Mouse (Mus musculus) embryonic facial prominence, embryonic 14.5 days (tissue): ENCODE results near the gene Itga4. TPM values are rescaled to one million over a fixed set of nuclear protein-coding genes. Genes with fewer than 3 reads are reported as not detected.
A peak's percentile ranks its signal among the peaks of the same experiment; 100 is the strongest.

Experiments used
- ATAC-seq: fragments of 200-750 bp; cut with Nextera tagmentation; 2 replicates; pipeline ENCODE4 v1.8.0; 2017; ENCODE audit warnings: low read depth, moderate number of reproducible peaks, moderate TSS enrichment
- DNase-seq: peaks from one replicate; pipeline ENCODE4 v3.0.0-alpha.2; 2015; ENCODE audit warnings: low spot score
- H3K27ac ChIP-seq: fragments of 300-500 bp; sonication (generic); replicated peaks from 2 replicates; pipeline ENCODE4 v1.5.1; 2014; ENCODE audit warnings: low read depth, mild to moderate bottlenecking, low read length, moderate library complexity
- H3K27me3 ChIP-seq: fragments of 300-500 bp; sonication (generic); replicated peaks from 2 replicates; pipeline ENCODE4 v1.6.1; 2014; ENCODE audit warnings: low read length; ENCODE audit not compliant: control insufficient read depth, insufficient read depth
- H3K36me3 ChIP-seq: fragments of 300-500 bp; sonication (generic); 2 replicates; pipeline ENCODE4 v1.6.1; 2014; ENCODE audit warnings: low read length, mixed read lengths; ENCODE audit not compliant: control insufficient read depth, insufficient read depth
- H3K4me1 ChIP-seq: fragments of 300-500 bp; sonication (generic); 2 replicates; pipeline ENCODE4 v1.6.1; 2014; ENCODE audit warnings: antibody characterized with exemption, low read length; ENCODE audit not compliant: control insufficient read depth, insufficient read depth
- H3K4me2 ChIP-seq: fragments of 300-500 bp; sonication (generic); 2 replicates; pipeline ENCODE4 v1.6.1; 2014; ENCODE audit warnings: low read depth, mild to moderate bottlenecking, low read length, moderate library complexity, mixed read lengths
- H3K4me3 ChIP-seq: fragments of 300-500 bp; sonication (generic); 2 replicates; pipeline ENCODE4 v1.5.1; 2014; ENCODE audit warnings: low read depth, mild to moderate bottlenecking, low read length
- H3K9ac ChIP-seq: fragments of 300-500 bp; sonication (generic); 2 replicates; pipeline ENCODE4 v1.6.1; 2014; ENCODE audit warnings: low read depth, mild to moderate bottlenecking, low read length, moderate library complexity, mixed read lengths
- H3K9me3 ChIP-seq: fragments of 300-500 bp; sonication (generic); 2 replicates; pipeline ENCODE4 v1.6.1; 2016; ENCODE audit warnings: low read length; ENCODE audit not compliant: control insufficient read depth
- WGBS: fragments of 180-500 bp; shearing (Covaris S2); extraction: QIAGEN DNeasy Blood & Tissue Kit; methylation state at CpG from one replicate; pipeline ENCODE4 v1.1.7; 2014; 5-methylcytosine and 5-hydroxymethylcytosine counted together
- polyA plus RNA-seq: library from polyadenylated mRNA; unstranded; fragments of >200 nt; fragmentation: Nextera tagmentation; extraction: Ambion mirVana; gene quantifications from 2 replicates; pipeline ENCODE4 v1.2.1, GENCODE M21; 2014

The Itga4 gene
- polyA plus RNA-seq, 1 experiment from 2014 or later: 14.1 TPM

GRCm38 (mm10) chr2:79379087-79380041, 124.1 kb downstream of the Itga4 start:
- no peaks in the 10 kb centered on the region for H3K27me3 ChIP-seq
- no peak overlapping the region for H3K27ac ChIP-seq
- H3K4me3 ChIP-seq: no peak overlapping the region
- 0 out of 2 replicates have a peak, but pooled peaks have one; percentile 41 for ATAC-seq
- H3K36me3 ChIP-seq: no peaks in the 10 kb centered on the region
- WGBS: 39% methylated on average over 12 of the region's 12 CpGs
- H3K9ac ChIP-seq: no peak overlapping the region
- no peaks in the 10 kb centered on the region for H3K9me3 ChIP-seq
- H3K4me2 ChIP-seq: no peak overlapping the region
- peaks cover 6% of the 10 kb centered on the region; the same call in 1 of the 2 replicates for H3K4me1 ChIP-seq
- peak; percentile 24 for DNase-seq

Other genes starting within 250 kb of the Itga4 start
- 4.2 and 5.0 TPM in 2 replicates for gene Neurod1, start 201.3 kb downstream of the Itga4 start, polyA plus RNA-seq
- 0.88 and 1.2 TPM in 2 replicates for gene Cerkl, start 201.4 kb downstream of the Itga4 start, polyA plus RNA-seq